8 mouse cellular contexts compared by ENCODE assay signal in genomic region chr7:34849660-34850059, GRCm38 (mm10). TPM values are rescaled to one million over a fixed set of nuclear protein-coding genes. Genes with fewer than 3 reads are reported as not detected.
DNase-seq lines count a peak whose midpoint lies in the region; ATAC-seq and TF ChIP-seq lines count a peak whose summit lies in the region.

No protein-coding gene starts in this region.

- no peak overlapping the region for H3K27ac ChIP-seq in bone marrow, adult 2 months (ENCODE audit: control insufficient read depth, insufficient read depth, low read depth, low read length, poor library complexity)

- DNase-seq in heart, postnatal 4 days = peak; percentile 13
- no peak for DNase-seq in heart, postnatal 25 days (ENCODE audit: low spot score)
- no peak for DNase-seq in frontal cortex, postnatal 14 days (ENCODE audit: low spot score in 2 of 2)
- DNase-seq in left cerebral cortex, adult 11 months (ENCODE audit: low spot score) = no peak
- DNase-seq in cerebellum, adult 11 months = no peak

- no peak for TF ChIP-seq POLR2A in bone marrow, adult 2 months (IDR thresholded peaks at IDR 0.05; ENCODE audit: borderline replicate concordance, control insufficient read depth, low read depth, low read length)

- peaks cover 20% of the 10 kb centered on the region for H3K4me1 ChIP-seq in E14TG2a.4 (replicated peaks; ENCODE audit: low read depth, low read length)
- H3K4me1 ChIP-seq in bone marrow, adult 2 months (ENCODE audit: control insufficient read depth, insufficient read depth, low read length) = no peaks in the 10 kb centered on the region

- no peaks in the 10 kb centered on the region for H3K36me3 ChIP-seq in E14TG2a.4 (ENCODE audit: insufficient read depth, low read length)

- no peaks in the 10 kb centered on the region for H3K27me3 ChIP-seq in E14TG2a.4 (ENCODE audit: insufficient read depth, low read length)

- intact Hi-C loops in heart, postnatal 25 days (cut with DNase I) = no loop called here

- H3K4me3 ChIP-seq in E14TG2a.4 (replicated peaks; ENCODE audit: low read length) = peak overlapping the region; percentile 60
- H3K4me3 ChIP-seq in bone marrow, adult 2 months (replicated peaks; ENCODE audit: control insufficient read depth, low read depth, low read length) = no peak overlapping the region

- peaks cover 4% of the 10 kb centered on the region; the same call in 1 of the 2 replicates for H3K9me3 ChIP-seq in E14TG2a.4 (ENCODE audit: low read length)

- 34% methylated on average over 10 of the region's 10 CpGs for WGBS in bone marrow, adult 2 months

- ATAC-seq in megakaryocyte progenitor cell, adult 5-6 weeks (replicated peaks; ENCODE audit: poor library complexity) = peak; percentile 48; the same call in 1 of the 2 replicates

- peak; percentile 86 for TF ChIP-seq CTCF in E14TG2a.4 (conservative IDR thresholded peaks at IDR 0.05; ENCODE audit: low read length)
- TF ChIP-seq CTCF in bone marrow, adult 2 months (IDR thresholded peaks at IDR 0.05; ENCODE audit: control insufficient read depth, insufficient read depth, low read length) = peak; percentile 56

RNA-seq across cellular contexts. Expression of gene Chst8, which starts 37.1 kb away (rescaled TPM):
- total RNA-seq in heart, postnatal 4 days (2021) = under 1 TPM; 0.38 to 0.74 TPM
- total RNA-seq in heart, postnatal 25 days (2021) = under 1 TPM in 1 of 2 experiments, not detected in 1; 0.22 TPM
- polyA plus RNA-seq in bone marrow, adult 2 months (2011; ENCODE audit: insufficient read depth, insufficient read length, low replicate concordance, missing spikeins) = not detected in 2 replicates
- total RNA-seq in megakaryocyte progenitor cell, adult 5-6 weeks (2015) = not detected in 2 replicates
- total RNA-seq in megakaryocyte progenitor cell, adult 5-6 weeks (2017) = not detected in 2 replicates
